Mouse (Mus musculus) hindbrain, embryonic 12.5 days (tissue): Measurements from ENCODE around the gene Pik3r3. TPM values are rescaled to one million over a fixed set of nuclear protein-coding genes. Genes with fewer than 3 reads are reported as not detected.
A peak's percentile ranks its signal among the peaks of the same experiment; 100 is the strongest.
"Not testable (repeated sequence)": the region's sequence is repeated elsewhere in the genome, so short reads cannot be mapped to it uniquely, and the experiment has no call there.

ENCODE experiments used
- ATAC-seq: fragments of 200-750 bp; cut with Nextera tagmentation; 2 replicates; pipeline ENCODE4 v1.8.0; 2017; ENCODE audit warnings: moderate TSS enrichment; ENCODE audit not compliant: low FRiP score
- H3K27ac ChIP-seq: fragments of 300-500 bp; sonication (generic); 2 replicates; pipeline ENCODE4 v1.5.1; 2016; ENCODE audit warnings: mild to moderate bottlenecking
- H3K27me3 ChIP-seq: fragments of 300-500 bp; sonication (generic); 2 replicates; pipeline ENCODE4 v1.6.1; 2016; ENCODE audit warnings: mild to moderate bottlenecking
- H3K36me3 ChIP-seq: fragments of 300-500 bp; sonication (generic); 2 replicates; pipeline ENCODE4 v1.6.1; 2016; ENCODE audit warnings: mild to moderate bottlenecking
- H3K4me1 ChIP-seq: fragments of 300-500 bp; sonication (generic); 2 replicates; pipeline ENCODE4 v1.6.1; 2016
- H3K4me2 ChIP-seq: fragments of 300-500 bp; sonication (generic); replicated peaks from 2 replicates; pipeline ENCODE4 v1.6.1; 2016; ENCODE audit warnings: mild to moderate bottlenecking
- H3K4me3 ChIP-seq: fragments of 300-500 bp; sonication (generic); 2 replicates; pipeline ENCODE4 v1.5.1; 2016; ENCODE audit warnings: mild to moderate bottlenecking
- H3K9ac ChIP-seq: fragments of 300-500 bp; sonication (generic); 2 replicates; pipeline ENCODE4 v1.6.1; 2016; ENCODE audit warnings: mild to moderate bottlenecking, moderate library complexity
- H3K9me3 ChIP-seq: fragments of 300-500 bp; sonication (generic); replicated peaks from 2 replicates; pipeline ENCODE4 v1.6.1; 2016; ENCODE audit warnings: mild to moderate bottlenecking
- WGBS: fragments of 180-500 bp; shearing (Covaris S2); methylation state at CpG from one replicate; pipeline ENCODE4 v1.1.7; 2016; 5-methylcytosine and 5-hydroxymethylcytosine counted together
- polyA plus RNA-seq: library from polyadenylated mRNA; unstranded; fragments of >200 nt; fragmentation: Nextera tagmentation; extraction: Ambion mirVana; gene quantifications from 2 replicates; pipeline ENCODE4 v1.2.1, GENCODE M21; 2016

The Pik3r3 gene
- polyA plus RNA-seq, 1 experiment from 2014 or later, result 108 TPM

DNA sequence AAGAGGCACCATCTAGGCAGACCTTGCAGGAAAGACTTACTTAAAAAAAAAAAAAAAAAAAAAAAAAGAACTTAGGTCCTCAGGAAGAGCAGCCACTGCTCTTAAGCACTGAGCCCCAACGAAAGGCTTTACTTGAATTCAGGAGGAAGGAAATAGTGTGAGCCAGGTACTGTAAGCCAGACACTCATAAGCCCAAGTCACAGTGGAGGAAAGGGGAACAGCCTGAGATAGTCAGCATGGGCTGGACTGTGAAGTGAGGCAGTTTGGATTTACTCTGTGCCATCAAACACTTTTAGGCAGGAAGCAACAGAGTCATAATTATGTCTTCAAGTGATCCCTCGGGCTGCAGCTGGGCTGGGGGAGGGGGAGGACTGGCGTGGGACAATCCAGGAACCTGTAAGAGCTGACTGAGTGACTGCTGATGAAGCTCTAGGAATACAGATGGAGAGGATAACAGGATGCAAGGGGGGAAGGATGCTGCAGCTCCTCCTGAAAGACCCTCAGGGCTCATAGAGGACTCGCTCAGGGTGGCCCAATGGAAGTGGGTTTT, 29.1 kb upstream of the Pik3r3 start:
- H3K27me3 ChIP-seq, result no peaks in the 10 kb centered on the region
- no peak for ATAC-seq
- H3K9ac ChIP-seq, result no peak overlapping the region
- H3K36me3 ChIP-seq, result no peaks in the 10 kb centered on the region
- no peak overlapping the region for H3K4me2 ChIP-seq
- 66% methylated on average over 4 of the region's 4 CpGs for WGBS
- H3K9me3 ChIP-seq, result no peaks in the 10 kb centered on the region
- no peak overlapping the region for H3K4me3 ChIP-seq
- no peak overlapping the region for H3K27ac ChIP-seq
- no peaks in the 10 kb centered on the region for H3K4me1 ChIP-seq

DNA sequence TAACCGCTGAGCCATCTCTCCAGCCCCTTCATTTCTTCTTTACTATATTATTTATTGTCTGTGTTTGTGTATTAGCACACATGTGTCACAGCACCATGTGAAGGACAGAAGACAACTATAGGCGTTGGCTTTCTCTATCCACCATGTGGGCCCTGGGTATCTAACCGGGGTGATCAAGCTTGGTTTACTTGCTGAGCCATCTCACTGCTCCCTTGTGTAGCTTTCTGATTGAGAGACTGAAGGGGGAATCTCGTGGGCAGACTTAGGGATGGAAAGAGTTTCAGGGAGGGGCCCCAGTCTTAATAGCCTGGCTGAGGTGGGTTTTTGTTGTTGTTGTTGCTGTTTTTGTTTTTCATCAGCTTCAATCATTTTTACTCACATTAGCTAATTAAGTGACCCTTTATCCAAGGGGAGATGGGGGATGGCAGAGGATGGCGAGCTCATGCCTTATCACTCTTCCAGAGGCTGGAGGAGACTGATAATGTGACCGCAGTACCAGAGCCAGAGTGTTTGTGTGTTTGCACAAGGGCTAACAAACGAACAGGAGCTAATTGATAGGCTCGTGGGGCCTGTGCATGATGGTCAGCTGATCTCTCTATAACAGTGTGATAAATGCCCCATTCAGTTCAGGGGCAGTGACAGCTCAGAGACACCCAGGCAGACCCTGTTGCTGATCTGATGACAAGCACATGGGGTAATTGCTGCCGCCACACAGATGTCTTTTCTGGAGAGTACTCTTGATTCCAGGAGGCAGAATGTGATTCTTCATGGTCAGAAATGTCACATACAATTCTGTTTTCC, 27.6 kb upstream of the Pik3r3 start:
- Histone ChIP-seq H3K27me3 (no peaks in the 10 kb centered on the region), H3K4me1 (no peaks in the 10 kb centered on the region), H3K9ac (no peak overlapping the region), H3K4me3 (no peak overlapping the region), H3K9me3 (no peaks in the 10 kb centered on the region), H3K36me3 (no peaks in the 10 kb centered on the region), H3K27ac (no peak overlapping the region), H3K4me2 (no peak overlapping the region)
- WGBS, result 77% methylated on average over 9 of the region's 9 CpGs
- ATAC-seq, result no peak

DNA sequence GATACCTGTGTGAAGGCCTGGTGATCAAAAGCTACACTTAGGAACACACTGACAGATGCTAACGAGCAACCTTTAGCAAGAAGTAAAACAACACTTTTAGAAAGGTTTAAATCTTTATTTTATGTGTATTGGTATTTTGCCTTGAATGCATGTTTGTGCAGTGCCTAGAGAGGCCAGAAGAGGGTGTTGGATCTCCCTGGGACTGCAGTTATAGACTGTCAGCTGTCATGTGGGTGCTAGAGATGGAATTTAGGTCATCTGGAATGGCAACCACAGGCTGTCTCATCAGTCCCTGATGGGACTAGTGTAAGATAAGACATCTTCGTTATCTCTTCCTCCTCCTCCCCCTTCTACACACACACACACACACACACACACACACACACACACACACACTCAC, 23.0 kb upstream of the Pik3r3 start:
- Histone ChIP-seq H3K4me3 (no peak overlapping the region), H3K27me3 (no peaks in the 10 kb centered on the region), H3K9ac (no peak overlapping the region), H3K4me1 (no peaks in the 10 kb centered on the region), H3K36me3 (no peaks in the 10 kb centered on the region), H3K27ac (no peak overlapping the region), H3K4me2 (no peak overlapping the region), H3K9me3 (no peaks in the 10 kb centered on the region)
- ATAC-seq, result no peak
- 98% methylated on average over 2 of the region's 2 CpGs for WGBS

DNA sequence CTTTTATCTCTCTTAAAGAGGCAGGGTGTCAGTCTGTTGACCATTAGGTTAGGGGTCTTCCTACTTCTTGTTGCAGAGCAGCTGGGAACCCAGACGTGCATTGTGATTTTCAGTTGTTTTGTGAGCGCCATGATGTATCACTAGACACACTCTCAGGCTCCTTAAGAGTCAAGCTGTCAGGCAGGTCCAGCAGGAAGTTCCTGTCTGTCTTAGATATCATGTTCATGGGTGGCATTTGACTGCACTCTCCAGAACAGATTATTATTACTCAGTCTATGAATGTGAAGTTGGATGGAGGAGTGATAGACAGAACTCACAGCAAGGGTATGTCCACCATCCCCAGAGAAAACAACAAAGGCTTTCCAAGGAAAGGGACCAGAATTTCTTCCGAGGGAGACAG, 17.0 kb upstream of the Pik3r3 start:
- 66% methylated on average over 3 of the region's 3 CpGs for WGBS
- Histone ChIP-seq H3K9ac (no peak overlapping the region), H3K36me3 (no peaks in the 10 kb centered on the region), H3K9me3 (no peaks in the 10 kb centered on the region), H3K4me2 (no peak overlapping the region), H3K4me3 (no peak overlapping the region), H3K4me1 (no peaks in the 10 kb centered on the region), H3K27ac (no peak overlapping the region), H3K27me3 (no peaks in the 10 kb centered on the region)
- no peak for ATAC-seq

DNA sequence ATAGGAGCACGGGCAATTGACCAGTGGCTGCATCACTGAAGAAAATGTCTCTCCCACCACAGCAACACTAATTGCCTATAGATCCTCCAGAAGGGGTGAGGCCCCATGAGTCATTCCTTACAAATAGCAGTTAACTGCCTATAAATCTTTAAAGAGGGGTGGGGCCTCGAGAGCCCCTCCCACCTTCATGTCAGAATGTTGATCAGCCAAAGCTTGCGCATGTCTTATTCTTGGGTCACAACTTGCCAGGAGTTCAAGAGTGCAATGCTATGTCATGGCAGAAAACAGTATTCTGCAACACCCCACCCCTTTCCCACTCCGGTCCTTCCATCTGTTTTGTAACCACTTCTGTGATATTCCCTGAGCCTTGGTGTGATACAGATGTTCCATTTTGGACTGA, 14.9 kb upstream of the Pik3r3 start:
- Histone ChIP-seq H3K9ac (no peak overlapping the region), H3K4me1 (no peaks in the 10 kb centered on the region), H3K27ac (no peak overlapping the region), H3K27me3 (no peaks in the 10 kb centered on the region), H3K9me3 (no peaks in the 10 kb centered on the region), H3K4me3 (no peak overlapping the region), H3K4me2 (no peak overlapping the region), H3K36me3 (no peaks in the 10 kb centered on the region)
- 83% methylated on average over 4 of the region's 4 CpGs for WGBS
- no peak for ATAC-seq

DNA sequence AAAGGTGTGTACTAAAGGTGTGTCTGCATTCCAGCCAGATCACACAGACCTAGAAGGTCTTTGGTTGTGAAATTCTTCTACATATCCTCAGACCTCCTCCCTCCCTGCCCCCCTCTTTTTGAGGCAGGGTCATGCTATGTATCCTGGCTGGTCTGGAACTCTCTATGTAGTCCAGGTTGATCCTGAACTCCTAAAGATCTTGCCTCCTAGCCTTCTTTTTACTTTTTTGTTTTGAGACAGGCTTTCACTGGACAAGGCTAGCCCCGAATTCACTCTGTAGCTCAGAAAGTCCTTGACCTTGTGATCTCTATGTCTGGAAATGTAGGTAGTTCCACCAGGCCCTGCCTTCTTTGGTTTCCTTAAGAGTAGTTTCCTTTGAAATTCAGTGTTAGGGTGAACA, 12.5 kb upstream of the Pik3r3 start:
- ATAC-seq, result no peak
- Histone ChIP-seq H3K9me3 (no peaks in the 10 kb centered on the region), H3K9ac (no peak overlapping the region), H3K4me1 (no peaks in the 10 kb centered on the region), H3K4me2 (no peak overlapping the region), H3K27me3 (no peaks in the 10 kb centered on the region), H3K36me3 (no peaks in the 10 kb centered on the region), H3K27ac (no peak overlapping the region), H3K4me3 (no peak overlapping the region)
- WGBS, result 91% methylated on average over 1 of the region's 1 CpGs

DNA sequence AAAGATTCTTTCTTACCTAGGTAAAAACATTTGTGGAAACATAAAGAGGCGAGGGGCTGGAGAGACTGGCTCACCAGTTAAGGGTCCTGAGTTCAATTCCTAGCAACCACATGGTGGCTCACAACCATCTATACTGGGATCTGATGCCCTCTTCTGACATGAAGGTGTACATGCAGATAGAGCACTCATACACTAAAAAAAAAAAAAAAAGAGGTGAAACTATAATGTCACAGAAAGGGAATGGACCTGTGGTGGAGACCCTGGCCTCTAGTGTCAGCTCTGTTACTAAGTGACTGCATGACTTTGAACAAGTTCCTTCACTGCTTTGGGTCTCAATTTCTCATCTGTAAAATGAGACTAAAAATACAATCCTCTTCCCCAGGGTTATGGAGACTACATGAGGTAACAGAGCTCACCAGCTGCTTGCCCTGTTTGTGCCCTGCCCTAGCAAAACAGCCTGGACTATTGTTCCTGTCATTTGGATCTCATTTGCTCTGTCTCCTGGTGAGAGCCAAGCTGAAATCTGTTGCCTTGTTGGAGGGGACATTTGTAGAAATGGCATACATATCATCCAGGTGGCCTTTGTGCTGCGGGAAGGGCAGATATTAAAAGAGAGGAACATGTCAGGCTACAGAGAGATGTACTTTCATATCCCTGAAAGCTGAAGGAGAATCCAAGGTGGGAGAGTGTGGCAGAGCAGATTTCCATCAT, 5.4 kb upstream of the Pik3r3 start:
- Histone ChIP-seq H3K36me3 (no peaks in the 10 kb centered on the region), H3K4me1 (peaks cover 7% of the 10 kb centered on the region; the same call in 1 of the 2 replicates), H3K9me3 (no peaks in the 10 kb centered on the region), H3K27ac (no peak overlapping the region), H3K27me3 (no peaks in the 10 kb centered on the region), H3K4me3 (no peak overlapping the region), H3K9ac (no peak overlapping the region), H3K4me2 (no peak overlapping the region)
- WGBS, result 93% methylated on average over 2 of the region's 2 CpGs
- no peak for ATAC-seq

DNA sequence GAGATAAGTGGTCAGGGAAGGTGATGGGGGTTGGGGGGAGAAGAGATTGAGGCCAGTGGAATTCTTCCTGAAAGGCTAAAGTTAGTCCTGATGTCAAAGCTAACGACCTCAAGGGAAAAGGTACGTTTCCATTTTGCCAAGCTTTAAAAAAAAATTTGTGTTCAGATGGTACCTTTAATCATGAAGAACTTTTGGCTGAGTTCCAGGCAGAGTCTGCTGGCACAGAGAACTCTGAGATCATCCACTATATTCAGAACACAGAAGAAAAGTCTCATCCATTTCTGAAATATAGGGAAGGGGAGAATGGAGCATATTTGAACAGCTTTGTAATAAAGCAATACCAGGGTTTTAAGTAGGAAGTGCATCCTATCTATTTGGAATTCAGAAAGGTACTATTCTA, 4.4 kb upstream of the Pik3r3 start:
- peaks cover 7% of the 10 kb centered on the region; the same call in 1 of the 2 replicates for H3K4me1 ChIP-seq
- ATAC-seq, result no peak
- no peak overlapping the region for H3K4me2 ChIP-seq
- H3K27me3 ChIP-seq, result no peaks in the 10 kb centered on the region
- no peaks in the 10 kb centered on the region for H3K9me3 ChIP-seq
- no peaks in the 10 kb centered on the region for H3K36me3 ChIP-seq
- H3K9ac ChIP-seq, result no peak overlapping the region
- H3K4me3 ChIP-seq, result no peak overlapping the region
- 64% methylated on average over 2 of the region's 2 CpGs for WGBS
- no peak overlapping the region for H3K27ac ChIP-seq

DNA sequence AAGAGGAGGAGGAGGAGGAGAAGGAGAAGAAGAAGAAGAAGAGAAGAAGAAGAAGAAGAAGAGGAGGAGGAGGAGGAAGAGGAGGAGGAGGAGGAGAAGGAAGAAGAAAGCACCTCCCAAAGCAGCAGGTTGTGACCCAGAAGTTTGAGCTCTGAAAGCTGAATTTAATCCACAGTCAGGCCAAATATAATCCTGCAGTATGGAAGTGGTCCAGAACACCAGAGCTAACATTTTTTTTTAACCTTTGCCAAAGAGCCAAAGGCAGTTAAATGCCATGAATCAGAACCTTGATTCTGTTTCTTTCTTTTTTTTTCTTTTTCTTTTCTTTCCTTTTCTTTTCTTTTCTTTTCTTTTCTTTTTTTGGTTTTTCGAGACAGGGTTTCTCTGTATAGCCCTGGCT, 3.8 kb upstream of the Pik3r3 start:
- not testable (repeated sequence) for H3K4me3 ChIP-seq, H3K4me1 ChIP-seq, H3K4me2 ChIP-seq, H3K27me3 ChIP-seq, H3K27ac ChIP-seq, H3K9ac ChIP-seq, H3K9me3 ChIP-seq, ATAC-seq, H3K36me3 ChIP-seq
- WGBS, result 95% methylated on average over 1 of the region's 1 CpGs

DNA sequence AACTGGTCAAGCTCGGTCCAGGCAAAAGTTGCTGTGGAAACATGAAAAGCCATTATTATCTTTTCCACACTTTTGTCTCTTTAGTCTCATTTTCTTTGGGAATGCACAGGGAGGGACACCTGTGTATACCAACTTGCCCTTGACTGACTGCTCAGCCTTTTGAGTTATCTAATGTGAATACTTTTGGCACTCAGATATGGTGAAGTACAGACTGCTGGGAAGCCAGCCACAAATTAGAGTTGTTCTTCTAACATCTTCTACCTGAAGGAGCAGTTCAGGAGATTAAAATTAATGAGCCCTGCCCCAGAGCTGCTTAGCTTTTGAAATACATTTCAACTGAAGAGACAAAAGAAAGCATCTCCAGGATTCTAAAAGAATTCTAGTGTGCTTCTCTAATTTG, 2.4 kb upstream of the Pik3r3 start:
- Histone ChIP-seq H3K27me3 (no peaks in the 10 kb centered on the region), H3K4me2 (no peak overlapping the region), H3K9me3 (no peaks in the 10 kb centered on the region), H3K9ac (no peak overlapping the region), H3K36me3 (no peaks in the 10 kb centered on the region), H3K27ac (no peak overlapping the region), H3K4me3 (no peak overlapping the region), H3K4me1 (peaks cover 7% of the 10 kb centered on the region; the same call in 1 of the 2 replicates)
- WGBS, result 83% methylated on average over 1 of the region's 1 CpGs
- ATAC-seq, result no peak

DNA sequence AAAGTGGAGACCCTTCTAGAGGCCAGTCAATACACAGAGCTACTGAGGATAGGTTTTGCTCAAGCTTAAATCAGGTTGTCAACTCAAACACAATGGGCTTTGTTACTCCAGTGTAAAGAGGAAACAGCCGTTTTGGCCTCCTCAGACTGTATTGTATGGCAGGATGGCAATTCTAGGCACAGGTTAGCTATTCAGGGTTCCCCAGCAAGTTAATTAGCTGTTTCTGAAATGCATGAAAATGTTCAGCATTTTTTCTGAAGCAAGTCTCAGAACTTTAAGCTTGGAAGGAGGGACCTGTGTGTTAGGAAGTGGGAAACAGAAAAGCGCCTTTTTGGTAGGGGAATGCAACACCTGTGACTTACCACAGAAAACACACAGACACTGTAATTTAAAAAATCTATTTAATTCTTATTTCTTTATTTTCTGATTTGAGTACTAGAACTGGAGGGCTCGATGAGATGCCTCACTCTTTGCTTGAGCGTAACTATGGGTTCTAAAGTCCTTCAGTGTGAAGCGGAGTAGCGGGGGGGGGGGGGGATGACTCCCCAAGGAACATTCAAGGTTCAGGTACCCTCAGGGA, 1.3 kb upstream of the Pik3r3 start:
- no peak for ATAC-seq
- Histone ChIP-seq H3K9me3 (no peaks in the 10 kb centered on the region), H3K4me2 (peak overlapping the region; percentile 71), H3K9ac (peak overlapping the region; percentile 91), H3K4me3 (peak overlapping the region; percentile 67), H3K27ac (peak overlapping the region; percentile 100), H3K27me3 (no peaks in the 10 kb centered on the region), H3K4me1 (peaks cover 8% of the 10 kb centered on the region; the same call in 1 of the 2 replicates), H3K36me3 (no peaks in the 10 kb centered on the region)
- 4% methylated on average over 6 of the region's 6 CpGs for whole genome bisulfite sequencing

DNA sequence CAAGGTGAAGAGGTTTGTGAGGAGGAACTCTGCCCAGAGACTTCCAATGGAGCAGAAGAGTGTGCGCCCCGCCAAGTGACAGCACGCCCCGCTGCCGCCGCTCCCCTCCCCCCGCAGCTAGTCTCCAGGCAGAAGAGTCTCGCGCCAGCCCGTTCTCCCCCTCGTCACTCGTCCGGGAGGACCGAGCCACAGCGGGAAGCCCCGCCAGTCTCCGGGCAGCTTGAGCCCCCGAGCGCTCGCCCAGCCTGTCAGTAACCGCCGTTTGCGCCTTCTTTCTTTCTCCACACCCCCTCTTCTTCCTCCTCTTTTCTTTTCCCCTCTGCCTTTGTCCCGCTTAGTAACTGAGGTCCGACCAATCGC, 658 bp upstream of the Pik3r3 start:
- no peaks in the 10 kb centered on the region for H3K27me3 ChIP-seq
- H3K27ac ChIP-seq, result peak overlapping the region; percentile 100
- H3K4me1 ChIP-seq, result peaks cover 10% of the 10 kb centered on the region; the same call in 1 of the 2 replicates
- H3K4me2 ChIP-seq, result peak overlapping the region; percentile 71
- no peak for ATAC-seq
- H3K9ac ChIP-seq, result peak overlapping the region; percentile 91
- H3K9me3 ChIP-seq, result no peaks in the 10 kb centered on the region
- H3K36me3 ChIP-seq, result no peaks in the 10 kb centered on the region
- 1% methylated on average over 26 of the region's 26 CpGs for WGBS
- H3K4me3 ChIP-seq, result peak overlapping the region; percentile 67
